Mouse (Mus musculus): ENCODE results near the gene Sp1. TPM values are rescaled to one million over a fixed set of nuclear protein-coding genes. Genes with fewer than 3 reads are reported as not detected.

Gene Sp1
- total RNA-seq, 2 experiments from 2014 or later: 46.4 to 63.9 TPM

DNA sequence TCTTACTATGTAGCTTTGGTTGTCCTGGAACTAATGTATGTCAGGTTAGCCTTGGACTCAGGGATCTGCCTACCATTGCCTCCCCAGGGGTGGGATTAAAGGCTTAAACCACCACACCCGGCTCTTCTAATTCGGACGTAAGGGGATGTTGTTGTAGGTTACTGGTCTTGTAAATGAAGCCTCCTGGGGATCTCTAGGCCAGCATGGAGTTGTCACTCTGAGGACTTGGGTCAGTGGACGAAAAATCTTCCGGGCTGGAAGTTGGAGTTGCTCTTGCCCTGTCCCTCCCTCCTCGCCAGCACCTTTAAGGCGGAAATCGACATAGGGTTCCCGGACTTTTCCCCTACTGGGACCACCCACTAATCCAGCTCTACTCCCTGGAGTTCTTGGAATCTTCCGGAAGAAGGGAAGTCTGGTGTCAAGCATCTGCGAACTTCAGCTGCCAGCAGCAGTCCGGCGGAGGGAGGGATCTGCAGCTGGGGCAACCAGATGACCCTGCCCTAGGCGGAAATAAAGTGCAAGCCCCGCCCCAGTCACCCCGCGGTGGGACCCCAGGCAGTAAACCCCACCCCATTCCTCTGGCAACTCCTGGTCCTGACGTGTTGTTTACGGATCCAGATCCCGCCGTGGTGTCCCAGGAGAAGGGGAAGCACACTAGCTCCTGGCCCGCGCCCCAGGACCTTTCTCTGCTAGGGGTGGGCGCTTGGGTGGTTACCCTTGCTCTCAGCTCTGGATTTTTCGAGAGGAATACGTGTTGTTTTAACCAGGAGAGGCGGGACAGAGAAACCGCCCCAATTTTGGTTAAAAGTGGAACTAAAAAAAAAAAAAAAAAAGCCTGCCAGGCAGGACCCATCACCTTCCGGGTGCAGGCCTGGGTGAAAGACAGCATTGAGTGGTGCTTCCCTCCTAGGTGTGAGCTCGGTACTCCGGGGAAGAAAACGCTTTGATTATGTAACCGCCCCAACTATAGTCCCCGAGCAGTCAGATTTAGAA, 6.4 kb upstream of the Sp1 start:
- peak; percentile 84 for ATAC-seq (replicated peaks; ENCODE audit: poor library complexity)

DNA sequence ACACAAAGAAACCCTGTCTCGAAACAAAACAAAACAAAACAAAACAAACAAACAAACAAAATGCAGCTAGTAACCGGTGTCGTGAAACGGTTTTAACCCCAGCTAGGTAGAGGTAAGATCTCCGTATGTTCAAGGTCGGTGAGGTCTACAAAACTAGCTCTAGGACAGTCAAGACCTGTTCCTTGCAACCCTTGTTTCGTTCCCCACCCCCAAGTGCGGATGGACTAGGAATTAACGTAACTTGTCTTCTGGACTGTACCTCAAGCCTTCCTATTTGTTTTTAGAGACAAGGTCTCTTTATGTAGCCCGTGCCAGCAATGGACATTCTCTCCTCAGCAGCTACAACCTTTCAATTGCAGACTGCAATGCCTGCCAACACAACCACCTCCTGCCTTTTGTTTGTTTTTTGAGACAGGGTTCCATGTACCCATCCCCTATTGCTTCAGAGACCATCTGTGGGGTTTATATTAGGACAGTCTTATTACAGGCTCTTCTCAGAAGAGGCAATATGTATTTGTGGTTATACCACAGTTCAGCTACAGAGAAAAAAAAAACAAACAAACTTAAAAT, 5.4 kb upstream of the Sp1 start:
- no peak for ATAC-seq (replicated peaks; ENCODE audit: poor library complexity)

DNA sequence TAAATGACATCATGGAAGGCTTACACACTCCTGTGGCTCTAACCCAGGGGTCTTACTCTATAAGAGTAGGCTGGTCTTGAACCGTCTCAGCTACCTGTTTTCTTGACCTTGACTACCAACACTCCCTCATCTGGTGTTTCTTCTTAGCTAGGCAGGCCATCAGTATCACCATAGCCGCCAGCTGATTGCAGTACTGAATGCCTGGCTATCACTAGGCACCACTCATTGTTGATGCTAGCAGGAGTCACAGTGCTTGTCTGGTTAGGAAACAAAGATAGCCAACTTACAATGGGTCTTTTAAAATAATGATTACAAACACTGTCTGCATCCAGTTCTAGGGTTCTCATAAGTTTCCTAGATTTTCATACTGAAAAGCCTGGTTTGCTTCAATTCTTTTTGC, 4.7 kb upstream of the Sp1 start:
- no peak; the same call in 1 of the 2 replicates for ATAC-seq (replicated peaks; ENCODE audit: poor library complexity)

DNA sequence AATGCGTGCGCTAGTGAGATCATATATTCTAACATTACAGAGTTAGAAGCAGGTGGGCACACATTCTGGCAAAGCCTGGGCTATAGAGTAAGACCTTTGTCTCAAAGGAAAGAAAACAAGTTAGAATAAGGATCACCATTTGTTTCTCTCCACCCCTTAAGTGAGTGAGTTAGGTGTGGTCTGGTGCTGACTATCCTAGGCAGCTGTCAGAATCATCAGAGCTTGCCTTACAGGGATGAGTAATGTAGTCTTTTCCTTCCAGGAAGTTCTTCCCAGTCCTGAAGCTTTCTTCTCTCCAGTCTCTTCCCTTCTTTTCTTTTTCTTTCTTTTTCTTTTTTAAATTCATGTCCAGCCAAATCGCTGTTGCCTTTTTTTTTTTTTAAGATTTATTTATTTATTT, 3.7 kb upstream of the Sp1 start:
- ATAC-seq (replicated peaks; ENCODE audit: poor library complexity): no peak

DNA sequence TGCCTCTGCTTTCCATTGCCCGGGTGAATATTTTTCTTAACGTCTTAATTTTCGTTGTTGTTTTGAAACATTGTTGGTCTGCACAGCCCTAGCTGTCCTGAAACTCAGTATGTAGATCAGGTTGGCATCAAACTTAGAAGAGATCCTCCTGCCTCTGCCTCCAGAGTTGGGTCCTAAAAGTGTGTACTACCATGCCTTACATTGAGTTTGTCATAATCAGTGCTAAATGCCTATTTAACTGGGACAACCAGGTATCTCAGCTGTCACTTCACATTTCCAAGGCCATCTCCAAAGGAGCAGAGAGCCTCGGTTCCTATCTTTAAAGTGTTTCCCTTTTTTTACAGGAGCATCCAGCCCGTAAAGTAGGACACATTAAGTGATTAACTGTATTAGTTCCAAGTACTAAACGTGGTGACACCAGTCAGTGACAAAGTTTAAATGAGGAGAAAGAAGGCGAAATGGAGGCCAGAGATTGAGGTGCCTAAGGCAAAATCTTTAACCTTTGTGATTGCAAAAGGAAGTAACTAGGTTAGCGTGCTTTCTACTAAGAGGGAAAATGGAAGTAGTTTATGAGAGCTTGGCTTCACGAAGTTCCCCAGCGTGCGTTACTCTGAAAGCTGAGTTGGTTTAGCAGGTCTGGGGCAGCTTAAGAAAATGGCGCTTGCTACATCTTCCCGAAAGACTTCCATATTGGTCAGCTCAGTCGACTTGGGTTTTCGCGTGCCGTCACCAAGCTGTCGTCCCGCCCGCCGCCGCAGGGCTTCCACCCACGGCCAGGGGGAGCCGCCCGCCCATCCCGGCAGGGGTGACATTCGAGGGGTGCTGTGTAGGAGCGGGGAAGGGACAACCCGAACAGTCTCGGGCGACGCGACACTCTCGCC, 1.1 kb upstream of the Sp1 start:
- peak; percentile 48; the same call in 1 of the 2 replicates for ATAC-seq (replicated peaks; ENCODE audit: poor library complexity)

DNA sequence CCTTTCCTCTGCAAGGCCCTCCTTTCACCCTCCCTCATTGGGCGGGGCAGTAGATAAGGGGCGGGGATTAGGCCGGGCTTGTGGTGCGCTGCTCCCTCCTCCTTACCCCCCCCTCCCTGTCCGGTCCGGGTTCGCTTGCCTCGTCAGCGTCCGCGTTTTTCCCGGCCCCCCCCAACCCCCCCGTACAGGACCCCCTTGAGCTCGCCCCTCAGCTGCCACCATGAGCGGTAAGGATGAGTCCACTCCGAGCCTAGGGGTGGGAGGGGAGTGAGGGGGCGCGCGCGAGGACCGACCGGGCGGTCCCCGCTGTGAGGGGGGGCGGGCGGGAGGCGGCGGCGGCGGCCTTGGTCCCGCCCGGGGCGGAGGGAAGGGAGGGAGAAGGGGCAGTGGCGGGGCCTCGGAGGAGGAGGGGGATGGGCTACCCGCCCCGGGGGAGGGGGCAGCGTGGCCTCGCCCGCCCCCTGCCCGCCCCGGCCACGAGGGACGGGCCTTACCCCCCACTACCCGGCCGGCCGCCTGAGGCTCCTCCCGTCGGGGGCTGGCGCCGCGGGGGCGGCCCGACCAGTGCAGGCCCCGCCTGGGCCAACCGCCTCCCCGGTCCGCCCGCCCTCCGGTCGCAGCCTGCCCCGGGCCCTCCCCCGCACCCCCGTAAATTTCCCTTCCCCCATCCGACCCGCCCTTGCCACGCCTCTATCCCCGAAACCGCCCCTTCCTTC, 411 bp downstream of the Sp1 start:
- ATAC-seq (replicated peaks; ENCODE audit: poor library complexity): peak; percentile 19

DNA sequence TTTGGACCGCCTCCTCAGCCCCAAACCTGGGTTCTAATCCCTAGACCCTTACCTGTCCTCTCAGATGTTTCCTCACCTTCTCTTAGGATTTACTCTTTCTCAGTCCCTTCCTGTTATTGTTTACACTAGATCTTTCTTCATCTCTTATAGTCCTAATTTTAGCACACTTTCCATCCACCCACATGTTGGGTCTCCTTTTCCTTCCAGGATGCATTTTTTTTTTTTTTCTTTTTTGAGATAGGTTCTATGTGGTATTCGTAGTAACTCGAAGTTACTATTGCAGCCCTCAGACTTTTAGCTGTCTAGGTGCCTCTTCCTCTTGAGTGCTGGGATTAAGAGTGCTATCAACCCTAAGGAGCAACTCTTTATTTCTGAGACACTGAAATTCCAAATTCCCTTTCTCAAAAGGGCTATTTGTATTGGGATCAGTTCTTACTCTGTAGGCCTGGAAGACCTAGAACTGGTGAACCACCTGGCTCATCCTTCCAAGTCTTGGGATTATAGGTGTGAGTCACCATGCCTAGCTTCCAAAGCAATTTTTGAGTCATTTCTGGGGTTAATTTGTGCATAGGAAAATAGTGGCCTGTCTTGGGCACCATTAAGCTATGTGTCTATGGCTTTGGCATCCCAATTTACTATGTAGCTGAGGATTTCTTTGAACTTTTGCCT, 1.1 kb downstream of the Sp1 start:
- ATAC-seq (replicated peaks; ENCODE audit: poor library complexity): no peak

DNA sequence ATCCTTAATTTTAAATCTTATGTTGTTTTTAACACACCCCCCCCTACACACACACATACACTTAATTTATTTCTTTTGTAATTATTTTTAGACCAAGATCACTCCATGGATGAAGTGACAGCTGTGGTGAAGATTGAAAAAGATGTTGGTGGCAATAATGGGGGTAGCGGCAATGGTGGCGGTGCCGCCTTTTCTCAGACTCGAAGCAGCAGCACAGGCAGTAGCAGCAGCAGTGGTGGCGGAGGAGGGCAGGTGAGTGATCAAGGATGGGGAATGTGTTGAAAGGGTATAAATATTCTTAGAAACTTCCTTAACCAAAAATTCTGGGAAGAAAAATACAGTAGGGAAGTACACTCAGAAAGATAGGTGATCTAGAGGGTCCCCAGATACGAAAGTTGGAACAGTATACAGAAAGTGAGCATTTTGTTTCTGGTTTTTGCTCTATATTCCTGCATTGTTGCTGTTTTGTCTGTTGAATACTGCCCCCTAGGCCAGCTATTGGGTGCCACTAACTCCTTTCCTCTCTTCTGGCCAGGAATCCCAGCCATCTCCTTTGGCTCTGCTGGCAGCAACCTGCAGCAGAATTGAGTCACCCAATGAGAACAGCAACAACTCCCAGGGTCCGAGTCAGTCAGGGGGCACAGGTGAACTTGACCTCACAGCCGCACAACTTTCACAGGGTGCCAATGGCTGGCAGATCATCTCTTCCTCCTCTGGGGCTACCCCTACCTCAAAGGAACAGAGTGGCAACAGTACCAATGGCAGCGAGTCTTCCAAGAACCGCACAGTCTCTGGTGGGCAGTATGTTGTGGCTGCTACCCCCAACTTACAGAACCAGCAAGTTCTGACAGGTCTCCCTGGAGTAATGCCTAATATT, 2.0 kb downstream of the Sp1 start:
- ATAC-seq (replicated peaks; ENCODE audit: poor library complexity): no peak

DNA sequence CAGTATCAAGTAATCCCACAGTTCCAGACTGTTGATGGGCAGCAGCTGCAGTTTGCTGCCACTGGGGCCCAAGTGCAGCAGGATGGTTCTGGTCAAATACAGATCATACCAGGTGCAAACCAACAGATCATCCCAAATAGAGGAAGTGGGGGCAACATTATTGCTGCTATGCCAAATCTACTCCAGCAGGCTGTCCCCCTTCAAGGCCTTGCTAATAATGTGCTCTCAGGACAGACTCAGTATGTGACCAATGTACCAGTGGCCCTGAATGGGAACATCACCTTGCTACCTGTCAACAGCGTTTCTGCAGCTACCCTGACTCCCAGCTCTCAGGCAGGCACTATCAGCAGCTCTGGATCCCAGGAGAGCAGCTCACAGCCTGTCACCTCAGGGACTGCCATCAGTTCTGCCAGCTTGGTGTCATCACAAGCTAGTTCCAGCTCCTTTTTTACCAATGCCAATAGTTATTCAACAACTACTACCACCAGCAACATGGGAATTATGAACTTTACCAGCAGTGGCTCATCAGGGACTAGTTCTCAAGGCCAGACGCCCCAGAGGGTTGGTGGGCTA, 2.7 kb downstream of the Sp1 start:
- no peak for ATAC-seq (replicated peaks; ENCODE audit: poor library complexity)

DNA sequence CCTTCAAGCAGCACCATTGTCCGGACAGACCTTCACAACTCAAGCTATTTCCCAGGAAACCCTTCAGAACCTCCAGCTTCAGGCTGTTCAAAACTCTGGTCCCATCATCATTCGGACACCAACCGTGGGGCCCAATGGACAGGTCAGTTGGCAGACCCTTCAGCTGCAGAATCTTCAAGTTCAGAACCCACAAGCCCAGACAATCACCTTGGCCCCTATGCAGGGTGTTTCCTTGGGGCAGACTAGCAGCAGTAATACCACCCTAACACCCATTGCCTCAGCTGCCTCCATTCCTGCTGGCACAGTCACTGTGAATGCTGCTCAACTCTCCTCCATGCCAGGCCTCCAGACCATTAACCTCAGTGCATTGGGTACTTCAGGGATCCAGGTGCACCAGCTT, 3.3 kb downstream of the Sp1 start:
- no peak for ATAC-seq (replicated peaks; ENCODE audit: poor library complexity)

DNA sequence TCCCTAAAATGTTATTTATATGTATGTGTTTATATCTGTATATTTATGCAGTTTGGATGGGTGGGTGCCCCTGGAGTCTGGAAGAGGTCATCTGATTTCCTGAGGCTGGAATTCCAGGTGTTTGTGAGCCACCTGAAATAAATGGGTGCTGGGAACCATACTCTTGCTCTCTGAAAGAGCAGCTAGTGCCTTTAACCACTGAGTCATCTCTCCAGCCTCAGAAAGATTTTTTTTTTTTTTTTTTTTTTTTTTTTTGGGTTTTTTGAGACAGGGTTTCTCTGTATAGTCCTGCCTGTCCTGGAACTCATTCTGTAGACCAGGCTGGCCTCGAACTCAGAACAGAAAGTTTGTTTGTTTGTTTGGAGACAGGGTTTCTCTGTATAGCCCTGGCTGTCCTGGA, 5.1 kb downstream of the Sp1 start:
- ATAC-seq (replicated peaks; ENCODE audit: poor library complexity): no peak

DNA sequence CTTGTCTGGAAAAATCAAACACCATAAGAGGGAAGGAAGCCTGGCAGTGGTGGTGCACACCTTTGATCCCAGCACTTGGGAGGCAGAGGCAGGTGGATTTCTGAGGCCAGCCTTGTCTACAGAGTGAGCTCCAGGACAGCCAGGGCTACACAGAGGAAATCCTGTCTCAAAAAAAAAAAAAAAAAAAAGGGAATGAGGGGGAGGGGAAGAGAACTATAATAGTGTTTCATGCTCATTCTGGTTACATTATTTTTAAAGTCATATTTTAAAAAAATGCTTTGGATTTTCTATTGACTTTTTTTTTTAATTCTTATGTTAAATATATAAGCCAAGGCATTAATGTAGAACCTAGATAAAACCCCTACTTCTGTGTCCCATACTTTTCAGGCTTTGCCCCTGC, 7.7 kb downstream of the Sp1 start:
- no peak for ATAC-seq (replicated peaks; ENCODE audit: poor library complexity)

DNA sequence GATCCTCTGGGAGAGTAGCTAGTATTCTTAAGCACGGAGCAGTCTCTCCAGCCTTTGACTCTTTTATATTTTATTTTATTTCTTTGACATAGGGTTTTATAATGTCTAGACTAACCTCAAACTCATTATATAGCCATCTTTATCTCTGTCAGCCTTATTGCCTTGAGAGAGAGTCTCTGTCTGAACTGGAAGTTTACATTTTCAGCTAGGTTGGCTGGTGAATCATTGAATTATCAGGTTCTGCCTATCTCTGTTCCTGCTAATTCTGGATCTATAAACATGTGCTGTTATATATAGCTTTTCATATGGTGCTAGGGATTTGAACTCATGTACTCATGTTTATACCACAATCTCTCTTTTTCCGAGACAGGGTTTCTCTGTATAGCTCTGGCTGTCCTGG, 11.6 kb downstream of the Sp1 start:
- no peak for ATAC-seq (replicated peaks; ENCODE audit: poor library complexity)

DNA sequence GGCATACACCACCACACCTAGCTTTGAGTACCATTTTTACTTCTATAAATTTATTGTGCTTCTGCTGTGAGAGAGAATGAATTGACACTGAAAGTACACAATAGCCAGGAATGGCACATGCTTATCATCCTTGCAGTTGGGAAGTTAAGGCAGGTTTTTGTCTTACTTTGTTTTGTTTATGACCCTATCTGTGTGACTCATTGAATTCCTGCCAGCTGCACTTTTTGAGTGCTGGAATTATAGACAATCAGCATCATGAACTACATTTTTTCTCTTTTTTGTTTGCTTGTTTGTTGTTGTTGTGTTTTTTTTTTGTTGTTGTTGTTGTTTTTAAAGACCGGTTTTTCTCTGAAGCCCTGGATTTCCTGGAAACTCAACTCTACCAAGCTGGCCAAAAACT, 15.0 kb downstream of the Sp1 start:
- ATAC-seq (replicated peaks; ENCODE audit: poor library complexity): no peak

DNA sequence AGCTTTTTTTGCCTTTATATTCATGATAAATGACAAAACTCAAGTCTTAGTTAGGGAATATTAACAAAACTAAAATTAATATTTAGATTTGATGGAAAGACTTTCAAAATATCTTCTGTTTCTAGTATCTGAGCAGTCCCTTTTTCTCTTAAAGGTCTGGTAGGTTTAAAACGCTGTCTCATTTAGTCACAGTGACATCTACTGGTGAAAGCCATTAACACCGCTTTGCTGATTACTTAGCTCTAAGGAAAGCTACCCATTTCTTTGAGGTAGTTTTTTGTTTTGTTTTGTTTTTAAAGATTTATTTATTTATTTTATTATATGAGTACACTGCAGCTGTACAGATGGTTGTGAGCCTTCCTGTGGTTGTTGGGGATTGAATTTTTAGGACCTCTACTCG, 15.5 kb downstream of the Sp1 start:
- ATAC-seq (replicated peaks; ENCODE audit: poor library complexity): peak; percentile 88

DNA sequence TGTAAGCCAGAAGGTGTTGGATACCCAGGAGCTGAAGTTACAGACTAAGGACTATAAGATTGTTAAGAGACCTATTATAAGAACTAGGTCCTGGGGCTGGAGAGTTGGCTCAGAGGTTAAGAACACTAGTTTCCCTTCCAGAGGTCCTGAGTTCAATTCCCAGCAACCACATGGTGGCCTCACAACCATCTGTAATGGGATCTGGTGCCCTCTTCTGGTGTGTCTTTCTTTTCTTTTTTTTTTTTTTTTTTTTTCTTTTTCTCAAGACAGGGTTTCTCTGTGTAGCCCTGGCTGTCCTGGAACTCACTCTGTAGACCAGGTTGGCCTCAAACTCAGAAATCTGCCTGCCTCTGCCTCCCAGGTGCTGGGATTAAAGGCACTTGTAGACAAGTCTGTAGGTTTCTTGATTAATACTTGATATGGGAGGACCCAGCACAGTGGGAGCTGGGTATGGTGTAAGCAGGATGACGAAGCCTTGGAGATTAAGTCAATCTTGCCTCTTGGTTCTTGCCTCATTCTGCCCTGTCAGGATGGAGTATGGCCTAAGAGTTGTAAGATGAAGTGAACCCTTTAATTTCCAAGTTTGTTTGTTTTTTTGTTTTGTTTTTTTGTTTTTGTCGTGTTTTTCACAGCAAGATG, 17.8 kb downstream of the Sp1 start:
- ATAC-seq (replicated peaks; ENCODE audit: poor library complexity): peak; percentile 54

DNA sequence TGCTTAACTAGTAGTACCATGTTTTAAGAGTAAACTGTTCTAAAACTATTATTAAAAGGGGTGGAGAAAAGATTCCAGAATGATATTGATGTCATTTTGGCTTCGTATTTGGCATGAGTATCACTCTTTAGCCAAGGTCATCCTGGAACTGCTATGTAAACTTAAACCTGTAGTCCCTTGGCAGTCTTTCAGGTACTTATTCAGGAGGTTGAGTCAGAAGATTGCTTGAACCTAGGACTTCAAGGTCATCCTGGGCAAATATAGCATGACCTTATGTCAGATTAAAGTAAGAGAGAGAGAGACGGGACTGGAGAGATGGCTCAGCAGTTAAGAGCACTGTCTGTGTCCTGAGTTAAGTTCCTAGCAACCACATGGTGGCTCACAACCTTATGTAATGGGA, 18.7 kb downstream of the Sp1 start:
- no peak for ATAC-seq (replicated peaks; ENCODE audit: poor library complexity)

DNA sequence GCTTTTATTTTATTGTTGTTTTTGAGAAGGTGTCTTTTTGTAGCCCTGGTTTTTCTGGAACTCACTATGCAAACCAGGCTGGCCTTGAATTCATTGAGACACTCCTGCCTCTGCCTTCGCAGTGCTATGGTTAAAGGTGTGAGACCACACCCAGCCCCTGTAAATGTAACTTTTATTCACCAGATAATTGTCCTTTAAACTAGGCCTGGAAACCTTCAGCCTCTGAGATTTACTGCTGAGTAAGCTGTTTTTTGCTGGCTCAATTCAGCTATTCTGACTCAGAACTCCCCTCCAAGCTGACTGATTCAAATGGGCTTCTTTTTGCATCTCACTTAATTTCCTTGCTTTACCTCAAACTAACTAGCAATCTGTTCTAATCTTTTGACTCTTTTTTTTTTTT, 21.0 kb downstream of the Sp1 start:
- ATAC-seq (replicated peaks; ENCODE audit: poor library complexity): no peak
